8 mouse cellular contexts compared by ENCODE assay signal in genomic region chr13:83603373-83604265, GRCm38 (mm10).
DNase-seq lines count a peak whose midpoint lies in the region; ATAC-seq and TF ChIP-seq lines count a peak whose summit lies in the region.

No protein-coding gene starts in this region.

- no peaks in the 10 kb centered on the region for H3K9me3 ChIP-seq in heart, embryonic 16.5 days (replicated peaks; ENCODE audit: control insufficient read depth, low read length)
- H3K9me3 ChIP-seq in lung, postnatal 0 days (ENCODE audit: low read length) = no peaks in the 10 kb centered on the region

- H3K36me3 ChIP-seq in heart, embryonic 16.5 days (ENCODE audit: control insufficient read depth, insufficient read depth) = no peaks in the 10 kb centered on the region
- H3K36me3 ChIP-seq in lung, postnatal 0 days (ENCODE audit: insufficient read depth, low read length) = no peaks in the 10 kb centered on the region
- H3K36me3 ChIP-seq in thymus, adult 2 months (ENCODE audit: control insufficient read depth, insufficient read depth, low read length) = no peaks in the 10 kb centered on the region

- peak; percentile 39 for DNase-seq in embryo, embryonic 10.5 days (ENCODE audit: low spot score)
- no peak for DNase-seq in embryo, embryonic 10 days (ENCODE audit: low spot score)
- DNase-seq in 3T3-L1 (ENCODE audit: low read depth, low spot score) = peak; percentile 62
- DNase-seq in cerebellum, postnatal 36 days = peak; percentile 6 to 37
- DNase-seq in lung, postnatal 0 days (ENCODE audit: low spot score) = peak; percentile 93
- no peak for DNase-seq in urinary bladder, postnatal 10 days (ENCODE audit: low spot score)
- DNase-seq in thymus, adult 2 months = no peak

- 19% methylated on average over 7 of the region's 7 CpGs for WGBS in heart, embryonic 16.5 days
- WGBS in lung, postnatal 0 days = 17% methylated on average over 7 of the region's 7 CpGs
- WGBS in thymus, adult 2 months = 46% methylated on average over 7 of the region's 7 CpGs

- no peak for TF ChIP-seq CTCF in lung, postnatal 0 days (IDR thresholded peaks at IDR 0.05)
- no peak for TF ChIP-seq CTCF in thymus, adult 2 months (IDR thresholded peaks at IDR 0.05; ENCODE audit: borderline replicate concordance, control insufficient read depth, extremely low read depth, insufficient read depth, low read length, poor library complexity)

- peak; percentile 88 for ATAC-seq in heart, embryonic 16.5 days (replicated peaks; ENCODE audit: extremely low read depth, insufficient read depth, low FRiP score)
- peak; percentile 90 for ATAC-seq in lung, postnatal 0 days

- no peak overlapping the region for H3K9ac ChIP-seq in heart, embryonic 16.5 days (ENCODE audit: low read length)
- H3K9ac ChIP-seq in lung, postnatal 0 days (replicated peaks; ENCODE audit: low read depth) = no peak overlapping the region

- H3K27ac ChIP-seq in heart, embryonic 16.5 days (ENCODE audit: low read length) = peak overlapping the region; percentile 95
- peak overlapping the region; percentile 3; the same call in 1 of the 2 replicates for H3K27ac ChIP-seq in lung, postnatal 0 days (ENCODE audit: low read length)
- H3K27ac ChIP-seq in thymus, adult 2 months (ENCODE audit: control insufficient read depth, insufficient read depth, low read length) = no peak overlapping the region

- no peaks in the 10 kb centered on the region for H3K27me3 ChIP-seq in heart, embryonic 16.5 days (ENCODE audit: control insufficient read depth, insufficient read depth, low read length)
- H3K27me3 ChIP-seq in lung, postnatal 0 days (replicated peaks; ENCODE audit: insufficient read depth, low read length) = no peaks in the 10 kb centered on the region
- no peaks in the 10 kb centered on the region for H3K27me3 ChIP-seq in thymus, adult 2 months (ENCODE audit: control insufficient read depth, insufficient read depth, low read length)

- H3K4me2 ChIP-seq in heart, embryonic 16.5 days (ENCODE audit: low read depth, low read length) = peak overlapping the region; percentile 47
- H3K4me2 ChIP-seq in lung, postnatal 0 days (replicated peaks; ENCODE audit: low read depth, low read length) = no peak overlapping the region; the same call in 1 of the 2 replicates

- TF ChIP-seq POLR2A in thymus, adult 2 months (IDR thresholded peaks at IDR 0.05; ENCODE audit: control insufficient read depth, extremely low read depth, insufficient read depth, low read length, poor library complexity) = no peak

- TF ChIP-seq EP300 in lung, postnatal 0 days (IDR thresholded peaks at IDR 0.05) = no peak; the same call in 1 of the 2 replicates

- no peak overlapping the region; the same call in 1 of the 2 replicates for H3K4me3 ChIP-seq in heart, embryonic 16.5 days (ENCODE audit: low read length)
- no peak overlapping the region for H3K4me3 ChIP-seq in lung, postnatal 0 days (ENCODE audit: low read depth, low read length)
- H3K4me3 ChIP-seq in thymus, adult 2 months (ENCODE audit: control insufficient read depth, insufficient read depth, low read length) = no peak overlapping the region

- H3K4me1 ChIP-seq in heart, embryonic 16.5 days (ENCODE audit: control insufficient read depth, insufficient read depth, low read length) = peaks cover 24% of the 10 kb centered on the region
- peaks cover 4% of the 10 kb centered on the region; the same call in 1 of the 2 replicates for H3K4me1 ChIP-seq in lung, postnatal 0 days (ENCODE audit: insufficient read depth, low read depth, low read length)
- H3K4me1 ChIP-seq in thymus, adult 2 months (replicated peaks; ENCODE audit: control insufficient read depth, insufficient read depth, low read length) = no peaks in the 10 kb centered on the region

Comparison
In these comparisons a context has a peak if more than half of its experiments do, and no peak if none do; other contexts are left out.
1. DNase-seq: peak in embryo, embryonic 10.5 days (single experiment), 3T3-L1 (single experiment), cerebellum, postnatal 36 days (2 of 2) and lung, postnatal 0 days (single experiment); none in embryo, embryonic 10 days (single experiment), urinary bladder, postnatal 10 days (single experiment) and thymus, adult 2 months (single experiment).